Mouse (Mus musculus): ENCODE data around the gene Snta1. TPM values are rescaled to one million over a fixed set of nuclear protein-coding genes. Genes with fewer than 3 reads are reported as not detected.
A peak's percentile ranks its signal among the peaks of the same experiment; 100 is the strongest.

Snta1 gene
- total and polyA plus RNA-seq, 2 experiments from 2014 or later: 20.1 to 41.1 TPM

- Histone ChIP-seq H3K4me3 (ENCODE audit: low read length) (no peak overlapping the region), H3K27ac (no peak overlapping the region), H3K27me3 (ENCODE audit: insufficient read depth, low read length) (no peaks in the 10 kb centered on the region), H3K4me1 (ENCODE audit: insufficient read depth, low read length) (0 out of 2 replicates have a peak, but pooled peaks cover 8% of the 10 kb centered on the region), H3K9me3 (ENCODE audit: low read length) (no peaks in the 10 kb centered on the region), H3K36me3 (ENCODE audit: insufficient read depth, low read length) (no peaks in the 10 kb centered on the region), H3K4me2 (ENCODE audit: low read depth, low read length) (no peak overlapping the region), H3K9ac (replicated peaks; ENCODE audit: low read length) (no peak overlapping the region)
- DNase-seq (ENCODE audit: low spot score): no peak
- no peak for ATAC-seq
- 88% methylated on average over 2 of the region's 2 CpGs for WGBS
- TF ChIP-seq CTCF (IDR thresholded peaks at IDR 0.05; ENCODE audit: low read depth): no peak
Observed at GRCm38 (mm10) chr2:154423548-154423947, 15.6 kb upstream of the Snta1 start.

GRCm38 (mm10) chr2:154422181-154422580, 14.3 kb upstream of the Snta1 start:
- ATAC-seq (no peak), DNase-seq (ENCODE audit: low spot score) (no peak)
- Histone ChIP-seq H3K9ac (replicated peaks; ENCODE audit: low read length) (no peak overlapping the region), H3K27ac (peak overlapping the region; percentile 74; the same call in 1 of the 2 replicates), H3K4me1 (ENCODE audit: insufficient read depth, low read length) (0 out of 2 replicates have a peak, but pooled peaks cover 8% of the 10 kb centered on the region), H3K27me3 (ENCODE audit: insufficient read depth, low read length) (no peaks in the 10 kb centered on the region), H3K4me3 (ENCODE audit: low read length) (no peak overlapping the region), H3K4me2 (ENCODE audit: low read depth, low read length) (no peak overlapping the region), H3K9me3 (ENCODE audit: low read length) (no peaks in the 10 kb centered on the region), H3K36me3 (ENCODE audit: insufficient read depth, low read length) (no peaks in the 10 kb centered on the region)
- no peak for TF ChIP-seq CTCF (IDR thresholded peaks at IDR 0.05; ENCODE audit: low read depth)
- WGBS: 60% methylated on average over 5 of the region's 5 CpGs

- Histone ChIP-seq H3K36me3 (ENCODE audit: insufficient read depth, low read length) (no peaks in the 10 kb centered on the region), H3K4me1 (ENCODE audit: insufficient read depth, low read length) (0 out of 2 replicates have a peak, but pooled peaks cover 8% of the 10 kb centered on the region), H3K4me3 (ENCODE audit: low read length) (no peak overlapping the region), H3K9ac (replicated peaks; ENCODE audit: low read length) (no peak overlapping the region), H3K27me3 (ENCODE audit: insufficient read depth, low read length) (no peaks in the 10 kb centered on the region), H3K4me2 (ENCODE audit: low read depth, low read length) (no peak overlapping the region), H3K9me3 (ENCODE audit: low read length) (no peaks in the 10 kb centered on the region), H3K27ac (peak overlapping the region; percentile 74)
- ATAC-seq (peak; percentile 95), DNase-seq (ENCODE audit: low spot score) (peak; percentile 88)
- no peak for TF ChIP-seq CTCF (IDR thresholded peaks at IDR 0.05; ENCODE audit: low read depth)
- 23% methylated on average over 7 of the region's 7 CpGs for WGBS
Observed at GRCm38 (mm10) chr2:154420942-154421731, 13.2 kb upstream of the Snta1 start.

GRCm38 (mm10) chr2:154419631-154420515, 12.0 kb upstream of the Snta1 start:
- Histone ChIP-seq H3K36me3 (ENCODE audit: insufficient read depth, low read length) (no peaks in the 10 kb centered on the region), H3K27ac (peak overlapping the region; percentile 56; the same call in 1 of the 2 replicates), H3K4me1 (ENCODE audit: insufficient read depth, low read length) (0 out of 2 replicates have a peak, but pooled peaks cover 8% of the 10 kb centered on the region), H3K4me2 (ENCODE audit: low read depth, low read length) (no peak overlapping the region), H3K9me3 (ENCODE audit: low read length) (no peaks in the 10 kb centered on the region), H3K27me3 (ENCODE audit: insufficient read depth, low read length) (no peaks in the 10 kb centered on the region), H3K4me3 (ENCODE audit: low read length) (no peak overlapping the region), H3K9ac (replicated peaks; ENCODE audit: low read length) (no peak overlapping the region)
- TF ChIP-seq CTCF (IDR thresholded peaks at IDR 0.05; ENCODE audit: low read depth): peak; percentile 3; the same call in 1 of the 2 replicates
- no peak for ATAC-seq
- peak; percentile 10 for DNase-seq (ENCODE audit: low spot score)
- 50% methylated on average over 9 of the region's 9 CpGs for WGBS

- Histone ChIP-seq H3K9ac (replicated peaks; ENCODE audit: low read length) (no peak overlapping the region), H3K9me3 (ENCODE audit: low read length) (no peaks in the 10 kb centered on the region), H3K4me3 (ENCODE audit: low read length) (no peak overlapping the region), H3K36me3 (ENCODE audit: insufficient read depth, low read length) (no peaks in the 10 kb centered on the region), H3K27ac (no peak overlapping the region), H3K4me1 (ENCODE audit: insufficient read depth, low read length) (0 out of 2 replicates have a peak, but pooled peaks cover 8% of the 10 kb centered on the region), H3K4me2 (ENCODE audit: low read depth, low read length) (no peak overlapping the region), H3K27me3 (ENCODE audit: insufficient read depth, low read length) (no peaks in the 10 kb centered on the region)
- TF ChIP-seq CTCF (IDR thresholded peaks at IDR 0.05; ENCODE audit: low read depth): no peak
- ATAC-seq (no peak), DNase-seq (ENCODE audit: low spot score) (no peak)
- 93% methylated on average over 7 of the region's 7 CpGs for WGBS
Observed at GRCm38 (mm10) chr2:154418001-154418400, 10.1 kb upstream of the Snta1 start.

DNA sequence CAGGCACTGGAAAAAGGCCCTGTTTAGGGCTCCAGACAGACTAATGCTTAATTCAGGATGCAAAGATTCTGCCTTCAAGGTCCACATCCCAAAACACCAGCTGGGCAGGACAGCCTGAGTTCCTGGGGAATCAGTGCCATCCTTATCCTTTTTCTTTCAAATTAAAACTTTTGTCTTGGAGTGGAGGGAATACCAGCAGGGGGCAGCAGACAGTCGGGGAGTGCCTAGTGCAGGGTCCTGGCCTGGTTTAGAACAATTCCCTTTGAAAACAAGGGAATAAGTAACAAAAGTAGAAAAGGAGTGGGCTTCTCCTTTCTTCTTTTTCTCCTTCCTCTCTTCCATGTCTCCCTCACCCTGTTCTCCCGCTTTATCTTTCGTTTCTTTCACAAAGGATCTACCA, 9.2 kb upstream of the Snta1 start:
- H3K36me3 ChIP-seq (ENCODE audit: insufficient read depth, low read length): no peaks in the 10 kb centered on the region
- no peak overlapping the region for H3K27ac ChIP-seq
- ATAC-seq (no peak), DNase-seq (ENCODE audit: low spot score) (peak; percentile 83)
- WGBS: 11% methylated on average over 3 of the region's 3 CpGs
- H3K9me3 ChIP-seq (ENCODE audit: low read length): no peaks in the 10 kb centered on the region
- no peak overlapping the region for H3K4me3 ChIP-seq (ENCODE audit: low read length)
- H3K9ac ChIP-seq (replicated peaks; ENCODE audit: low read length): no peak overlapping the region
- H3K4me1 ChIP-seq (ENCODE audit: insufficient read depth, low read length): 0 out of 2 replicates have a peak, but pooled peaks cover 8% of the 10 kb centered on the region
- peak; percentile 85 for TF ChIP-seq CTCF (IDR thresholded peaks at IDR 0.05; ENCODE audit: low read depth)
- no peak overlapping the region for H3K4me2 ChIP-seq (ENCODE audit: low read depth, low read length)
- H3K27me3 ChIP-seq (ENCODE audit: insufficient read depth, low read length): no peaks in the 10 kb centered on the region
